Mouse (Mus musculus): ENCODE data around the gene Col25a1. TPM values are rescaled to one million over a fixed set of nuclear protein-coding genes. Genes with fewer than 3 reads are reported as not detected.

Gene Col25a1
- polyA plus RNA-seq, 2 experiments, result 0.94 to 1.1 TPM

DNA sequence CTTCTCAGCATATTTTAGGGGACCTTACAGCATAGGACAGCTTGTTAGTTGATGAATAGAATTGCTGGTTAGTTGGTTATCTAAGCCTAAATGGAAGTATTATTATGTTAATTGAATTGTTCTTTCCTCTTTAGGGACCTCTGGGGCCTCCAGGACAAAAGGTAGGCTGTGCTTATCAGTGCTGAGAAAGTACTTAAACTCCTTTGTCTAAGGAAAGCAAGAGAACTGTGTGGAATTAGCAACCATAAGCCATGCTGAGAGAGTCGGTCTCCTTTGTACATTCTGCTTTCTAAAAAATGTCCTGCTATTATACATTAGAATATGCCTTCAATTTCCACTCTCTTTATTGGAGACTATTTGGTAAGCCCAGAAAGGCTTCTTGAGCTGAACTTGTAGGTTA is 362.9 kb downstream of the Col25a1 start:
- TF ChIP-seq CTCF (IDR thresholded peaks at IDR 0.05; ENCODE audit: low read depth) (no peak), EP300 (IDR thresholded peaks at IDR 0.05; ENCODE audit: low read depth) (no peak)
- H3K4me2 ChIP-seq (ENCODE audit: low read depth), result no peak overlapping the region
- H3K4me1 ChIP-seq (replicated peaks; ENCODE audit: control insufficient read depth in 2 of 2, insufficient read depth in 2 of 2, low read length in 1 of 2), result no peaks in the 10 kb centered on the region
- WGBS (ENCODE audit: insufficient replicate concordance), result 54% methylated on average over 1 of the region's 1 CpGs
- ATAC-seq (ENCODE audit: insufficient read depth), result no peak
- H3K4me3 ChIP-seq (ENCODE audit: insufficient read depth in 1 of 2, low read depth in 2 of 2, low read length in 2 of 2), result no peak overlapping the region
- H3K9ac ChIP-seq (replicated peaks), result no peak overlapping the region
- no peaks in the 10 kb centered on the region for H3K27me3 ChIP-seq (ENCODE audit: control insufficient read depth, insufficient read depth, low read length)
- H3K27ac ChIP-seq, result no peak overlapping the region
- no peaks in the 10 kb centered on the region for H3K36me3 ChIP-seq (replicated peaks; ENCODE audit: control insufficient read depth, insufficient read depth, low read depth)
- no peak for DNase-seq (ENCODE audit: low read depth in 3 of 3, low spot score in 3 of 3)
- no peaks in the 10 kb centered on the region for H3K9me3 ChIP-seq (ENCODE audit: control insufficient read depth, low read length)

DNA sequence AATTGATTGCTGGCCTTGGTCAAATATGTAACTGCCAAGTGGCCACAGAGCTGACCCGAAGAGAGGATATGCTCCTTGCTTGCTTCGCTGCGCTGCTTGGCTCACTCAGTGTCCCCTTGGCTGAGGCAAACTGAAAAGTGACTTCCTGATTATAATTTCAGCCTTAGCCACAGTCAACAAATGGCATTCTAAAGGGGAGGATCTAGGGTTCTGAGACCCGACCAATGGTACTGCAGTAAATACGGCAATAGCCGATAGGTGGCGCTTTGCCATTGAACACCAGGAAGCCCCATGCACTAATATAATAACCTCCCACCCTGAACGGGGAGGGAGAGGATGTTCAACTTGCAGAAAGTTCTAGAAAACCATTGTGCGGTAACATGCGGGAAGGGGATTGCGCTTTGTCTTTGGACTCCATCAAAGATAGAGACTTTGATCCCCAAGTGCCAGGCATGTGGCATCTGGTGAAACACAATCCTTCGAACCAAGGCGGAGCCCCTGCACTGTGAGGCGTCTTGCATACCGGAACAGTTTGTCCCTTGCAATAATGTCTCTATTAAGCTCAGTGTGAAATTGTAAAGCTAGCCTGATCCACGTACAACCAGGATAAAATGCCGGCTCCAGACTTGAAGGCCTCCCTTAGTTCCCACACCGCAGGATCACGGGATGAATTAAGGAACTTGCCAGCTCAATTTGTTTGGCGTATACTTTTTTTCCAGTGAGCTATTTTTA is 363.5 kb downstream of the Col25a1 start:
- no peaks in the 10 kb centered on the region for H3K9me3 ChIP-seq (ENCODE audit: control insufficient read depth, low read length)
- WGBS (ENCODE audit: insufficient replicate concordance), result 66% methylated on average over 20 of the region's 20 CpGs
- no peaks in the 10 kb centered on the region for H3K36me3 ChIP-seq (replicated peaks; ENCODE audit: control insufficient read depth, insufficient read depth, low read depth)
- H3K4me2 ChIP-seq (ENCODE audit: low read depth), result no peak overlapping the region
- ATAC-seq (ENCODE audit: insufficient read depth), result no peak
- H3K4me3 ChIP-seq (ENCODE audit: insufficient read depth in 1 of 2, low read depth in 2 of 2, low read length in 2 of 2), result no peak overlapping the region
- TF ChIP-seq EP300 (IDR thresholded peaks at IDR 0.05; ENCODE audit: low read depth), result no peak
- TF ChIP-seq CTCF (IDR thresholded peaks at IDR 0.05; ENCODE audit: low read depth), result peak; percentile 23; the same call in 1 of the 2 replicates
- DNase-seq (ENCODE audit: low read depth in 3 of 3, low spot score in 3 of 3), result no peak
- no peak overlapping the region for H3K27ac ChIP-seq
- H3K4me1 ChIP-seq (replicated peaks; ENCODE audit: control insufficient read depth in 2 of 2, insufficient read depth in 2 of 2, low read length in 1 of 2), result no peaks in the 10 kb centered on the region
- H3K27me3 ChIP-seq (ENCODE audit: control insufficient read depth, insufficient read depth, low read length), result no peaks in the 10 kb centered on the region
- no peak overlapping the region for H3K9ac ChIP-seq (replicated peaks)

DNA sequence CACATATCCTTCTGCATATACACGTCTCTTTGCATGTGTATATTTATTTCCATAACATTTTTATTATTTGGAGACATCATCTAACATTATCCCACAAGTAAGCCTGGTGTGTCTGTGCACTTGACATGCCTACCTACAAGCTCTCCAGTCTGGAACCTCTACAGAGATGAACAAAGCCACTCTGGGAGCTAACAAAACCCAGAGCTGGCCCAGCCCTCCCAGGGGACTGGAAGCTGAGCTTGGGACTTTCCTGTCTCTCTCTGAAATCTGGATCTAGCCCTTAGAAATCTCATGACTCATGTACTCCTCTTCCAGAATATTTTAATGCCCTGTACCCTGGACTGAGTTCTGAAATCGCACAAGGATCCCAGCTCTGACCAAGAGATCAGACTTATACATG is 365.7 kb downstream of the Col25a1 start:
- H3K4me1 ChIP-seq (replicated peaks; ENCODE audit: control insufficient read depth in 2 of 2, insufficient read depth in 2 of 2, low read length in 1 of 2), result no peaks in the 10 kb centered on the region
- TF ChIP-seq EP300 (IDR thresholded peaks at IDR 0.05; ENCODE audit: low read depth), result no peak
- TF ChIP-seq CTCF (IDR thresholded peaks at IDR 0.05; ENCODE audit: low read depth), result no peak
- WGBS (ENCODE audit: insufficient replicate concordance), result 39% methylated on average over 2 of the region's 2 CpGs
- H3K36me3 ChIP-seq (replicated peaks; ENCODE audit: control insufficient read depth, insufficient read depth, low read depth), result no peaks in the 10 kb centered on the region
- H3K9me3 ChIP-seq (ENCODE audit: control insufficient read depth, low read length), result no peaks in the 10 kb centered on the region
- no peak overlapping the region for H3K9ac ChIP-seq (replicated peaks)
- H3K4me3 ChIP-seq (ENCODE audit: insufficient read depth in 1 of 2, low read depth in 2 of 2, low read length in 2 of 2), result no peak overlapping the region
- DNase-seq (ENCODE audit: low read depth in 3 of 3, low spot score in 3 of 3), result no peak
- H3K27ac ChIP-seq, result no peak overlapping the region
- ATAC-seq (ENCODE audit: insufficient read depth), result no peak
- no peak overlapping the region for H3K4me2 ChIP-seq (ENCODE audit: low read depth)
- no peaks in the 10 kb centered on the region for H3K27me3 ChIP-seq (ENCODE audit: control insufficient read depth, insufficient read depth, low read length)

DNA sequence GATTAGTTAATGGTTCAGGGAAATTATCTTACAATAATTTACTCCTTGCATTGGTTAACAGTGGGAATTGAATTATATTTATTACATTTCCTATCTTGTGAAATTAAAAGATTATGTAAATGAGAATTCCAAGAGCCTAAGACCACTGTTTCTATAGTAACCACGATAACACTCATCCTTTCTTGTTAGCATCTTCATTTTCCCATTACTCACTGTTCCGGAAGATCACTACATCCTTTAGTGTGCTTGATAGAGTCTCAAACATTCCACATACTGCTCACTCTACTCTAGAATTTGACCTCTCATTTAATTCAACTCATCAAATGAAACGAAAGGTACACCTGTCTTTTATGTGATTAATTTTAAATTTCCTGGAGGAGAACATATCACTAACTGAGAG is 370.4 kb downstream of the Col25a1 start:
- H3K4me3 ChIP-seq (ENCODE audit: insufficient read depth in 1 of 2, low read depth in 2 of 2, low read length in 2 of 2), result no peak overlapping the region
- no peaks in the 10 kb centered on the region for H3K9me3 ChIP-seq (ENCODE audit: control insufficient read depth, low read length)
- ATAC-seq (ENCODE audit: insufficient read depth) (no peak), DNase-seq (ENCODE audit: low read depth in 3 of 3, low spot score in 3 of 3) (no peak)
- H3K27me3 ChIP-seq (ENCODE audit: control insufficient read depth, insufficient read depth, low read length), result no peaks in the 10 kb centered on the region
- no peaks in the 10 kb centered on the region for H3K4me1 ChIP-seq (replicated peaks; ENCODE audit: control insufficient read depth in 2 of 2, insufficient read depth in 2 of 2, low read length in 1 of 2)
- H3K4me2 ChIP-seq (ENCODE audit: low read depth), result no peak overlapping the region
- WGBS (ENCODE audit: insufficient replicate concordance), result 57% methylated on average over 3 of the region's 3 CpGs
- no peak overlapping the region for H3K9ac ChIP-seq (replicated peaks)
- no peaks in the 10 kb centered on the region for H3K36me3 ChIP-seq (replicated peaks; ENCODE audit: control insufficient read depth, insufficient read depth, low read depth)
- H3K27ac ChIP-seq, result no peak overlapping the region
- TF ChIP-seq EP300 (IDR thresholded peaks at IDR 0.05; ENCODE audit: low read depth), result no peak
- TF ChIP-seq CTCF (IDR thresholded peaks at IDR 0.05; ENCODE audit: low read depth), result no peak

DNA sequence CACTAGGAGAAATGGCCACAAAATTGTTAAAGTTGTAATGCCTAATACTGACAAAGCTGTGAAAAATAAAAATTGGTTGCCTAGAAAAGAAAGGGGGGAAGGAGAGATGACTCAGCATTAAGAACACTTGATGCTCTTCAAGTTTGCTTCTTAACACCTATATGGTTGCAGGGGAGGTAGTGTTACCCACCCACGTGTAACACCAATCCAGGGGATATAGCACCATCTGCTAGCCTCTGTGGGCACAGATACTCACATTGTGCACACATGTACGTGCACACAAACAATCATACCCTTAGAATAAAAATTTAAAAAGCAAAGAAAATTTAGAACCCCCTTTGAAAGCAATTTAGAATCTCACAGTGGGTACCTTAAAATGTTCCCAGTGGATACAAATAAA is 377.0 kb downstream of the Col25a1 start:
- Histone ChIP-seq H3K4me3 (ENCODE audit: insufficient read depth in 1 of 2, low read depth in 2 of 2, low read length in 2 of 2) (no peak overlapping the region), H3K36me3 (replicated peaks; ENCODE audit: control insufficient read depth, insufficient read depth, low read depth) (no peaks in the 10 kb centered on the region), H3K4me2 (ENCODE audit: low read depth) (no peak overlapping the region), H3K27me3 (ENCODE audit: control insufficient read depth, insufficient read depth, low read length) (no peaks in the 10 kb centered on the region), H3K27ac (no peak overlapping the region), H3K9me3 (ENCODE audit: control insufficient read depth, low read length) (no peaks in the 10 kb centered on the region), H3K4me1 (replicated peaks; ENCODE audit: control insufficient read depth in 2 of 2, insufficient read depth in 2 of 2, low read length in 1 of 2) (no peaks in the 10 kb centered on the region), H3K9ac (replicated peaks) (no peak overlapping the region)
- DNase-seq (ENCODE audit: low read depth in 3 of 3, low spot score in 3 of 3), result no peak
- TF ChIP-seq CTCF (IDR thresholded peaks at IDR 0.05; ENCODE audit: low read depth), result no peak
- no peak for TF ChIP-seq EP300 (IDR thresholded peaks at IDR 0.05; ENCODE audit: low read depth)
- no peak for ATAC-seq (ENCODE audit: insufficient read depth)
- 56% methylated on average over 2 of the region's 2 CpGs for WGBS (ENCODE audit: insufficient replicate concordance)

All from liver, embryonic 14.5 days (tissue).